Mouse (Mus musculus) megakaryocyte, adult 5-6 weeks (primary cell): ENCODE results near the gene Msl1. TPM values are rescaled to one million over a fixed set of nuclear protein-coding genes. Genes with fewer than 3 reads are reported as not detected.

ENCODE experiments used
- ATAC-seq: 2 replicates; pipeline ENCODE4 v1.8.0; 2016; ENCODE audit warnings: mild to moderate bottlenecking, inconsistent platforms; ENCODE audit not compliant: poor library complexity, severe bottlenecking
- total RNA-seq, 2 experiments: library from RNA; stranded (forward) in 1 of 2; stranded (reverse) in 1 of 2; fragments of 153-499, 151-499 nt in 1 of 2; fragments of 221-1000, 200-1000 nt in 1 of 2; gene quantifications; 2 replicates each; pipeline versions ENCODE4 v1.2.3 to v1.2.4; 2015 to 2017

Msl1 gene
- total RNA-seq, 2 experiments from 2014 or later, result 73.7 to 119 TPM

- ATAC-seq, result no peak
Observed at GRCm38 (mm10) chr11:98763502-98763861, 31.8 kb upstream of the Msl1 start.

- no peak for ATAC-seq
Observed at GRCm38 (mm10) chr11:98764091-98764490, 31.2 kb upstream of the Msl1 start.

- ATAC-seq, result no peak
Observed at GRCm38 (mm10) chr11:98764746-98765145, 30.6 kb upstream of the Msl1 start.

- no peak for ATAC-seq
Observed at GRCm38 (mm10) chr11:98765421-98766309, 29.7 kb upstream of the Msl1 start.

- no peak for ATAC-seq
Observed at GRCm38 (mm10) chr11:98766346-98766745, 29.0 kb upstream of the Msl1 start.

GRCm38 (mm10) chr11:98766816-98767215 is 28.5 kb upstream of the Msl1 start:
- no peak for ATAC-seq

- no peak for ATAC-seq
Observed at GRCm38 (mm10) chr11:98767276-98767675, 28.0 kb upstream of the Msl1 start.

- ATAC-seq, result no peak
Observed at GRCm38 (mm10) chr11:98767713-98768112, 27.6 kb upstream of the Msl1 start.

- no peak for ATAC-seq
Observed at GRCm38 (mm10) chr11:98768127-98769006, 26.9 kb upstream of the Msl1 start.

GRCm38 (mm10) chr11:98769007-98769954 is 26.0 kb upstream of the Msl1 start:
- ATAC-seq, result no peak

- ATAC-seq, result no peak
Observed at GRCm38 (mm10) chr11:98770096-98770975, 25.0 kb upstream of the Msl1 start.

GRCm38 (mm10) chr11:98771131-98771530 is 24.2 kb upstream of the Msl1 start:
- ATAC-seq, result no peak

GRCm38 (mm10) chr11:98771844-98772525 is 23.3 kb upstream of the Msl1 start:
- no peak for ATAC-seq

GRCm38 (mm10) chr11:98772667-98773171 is 22.6 kb upstream of the Msl1 start:
- ATAC-seq, result no peak

GRCm38 (mm10) chr11:98773635-98774295 is 21.6 kb upstream of the Msl1 start:
- ATAC-seq, result peak; percentile 88

GRCm38 (mm10) chr11:98774582-98775347 is 20.6 kb upstream of the Msl1 start, which contains the start of gene Nr1d1:
Gene Nr1d1, minus strand, starts transcription at chr11:98775333.
- ATAC-seq, result no peak

- ATAC-seq, result peak; percentile 35
Observed at GRCm38 (mm10) chr11:98775348-98776051, 19.8 kb upstream of the Msl1 start.
